Mouse (Mus musculus) ES-Bruce4 (cell line): ENCODE measurements around the gene Dtnbp1.

ENCODE experiments used
- CTCF ChIP-seq: IDR thresholded peaks from one replicate; pipeline ENCODE4 v1.8.1; 2011; ENCODE audit warnings: low read depth, low read length
- POLR2A ChIP-seq: IDR thresholded peaks from one replicate; pipeline ENCODE4 v1.8.1; 2011; ENCODE audit warnings: low read length; ENCODE audit not compliant: insufficient read depth

- no peak for TF ChIP-seq POLR2A
- no peak for TF ChIP-seq CTCF
Measured at GRCm38 (mm10) chr13:44908790-44909189, 93.2 kb downstream of the Dtnbp1 start.
